Mouse (Mus musculus) megakaryocyte, embryonic 14.5 days (primary cell): ENCODE measurements around the gene Enpep.

Experiments
- FLI1 ChIP-seq: IDR thresholded peaks from 2 replicates; pipeline ENCODE4 v1.6.1; 2012; ENCODE audit warnings: low read length, inconsistent platforms, mixed read lengths
- GATA1 ChIP-seq: IDR thresholded peaks from 3 replicates; pipeline ENCODE4 v1.6.1; 2012; ENCODE audit warnings: mixed read lengths, low read length, inconsistent platforms, borderline replicate concordance

DNA sequence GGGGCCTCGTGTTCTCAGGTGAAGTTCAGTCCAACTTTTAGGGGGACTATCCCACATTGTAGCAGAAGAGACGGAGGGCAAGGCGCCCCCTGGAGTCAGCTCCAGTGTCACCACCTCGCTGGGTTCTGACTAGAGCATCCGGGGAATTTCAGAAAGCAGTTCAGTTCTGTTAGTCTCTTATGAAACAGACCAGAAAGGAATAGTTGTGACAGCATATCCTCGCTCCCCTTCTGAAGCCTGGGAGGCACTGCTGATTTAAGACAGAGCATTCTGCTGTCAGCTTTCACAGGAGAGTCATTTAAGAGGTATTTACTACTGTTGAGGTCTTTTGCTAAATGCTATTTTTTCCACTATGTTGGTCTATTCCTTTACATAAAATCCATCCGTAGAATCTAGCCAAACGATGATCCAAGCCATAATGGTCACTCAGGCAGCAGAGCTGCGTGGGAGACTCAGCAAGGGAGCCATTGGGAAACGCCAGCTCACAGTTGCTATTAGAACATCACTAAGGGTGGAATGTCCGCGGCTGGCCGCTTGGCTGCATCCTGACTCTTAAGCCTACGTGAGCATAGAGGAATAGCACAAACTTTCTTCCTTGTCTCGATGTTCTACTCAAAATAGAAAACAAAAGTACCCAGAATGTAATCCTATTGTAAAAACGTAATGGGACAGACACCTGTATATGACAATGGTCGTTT is 15.3 kb downstream of the Enpep start:
- TF ChIP-seq GATA1 (no peak), FLI1 (no peak)
